Mouse (Mus musculus) T-helper 1 cell (primary cell): ENCODE data around the gene Mxd4.

Experiments used
- in situ Hi-C: fragments of 300-600 bp; cut with MboI, MseI; formaldehyde crosslinking; loops from one replicate; pipeline ENCODE4 v1.15.1; 2025; ENCODE audit warnings: high pct_unique_total_duplicates

The Mxd4 gene

GRCm38 (mm10) chr5:34170726-34171125 lies 16.8 kb downstream of the Mxd4 start:
- in situ Hi-C loops: no loop called here

DNA sequence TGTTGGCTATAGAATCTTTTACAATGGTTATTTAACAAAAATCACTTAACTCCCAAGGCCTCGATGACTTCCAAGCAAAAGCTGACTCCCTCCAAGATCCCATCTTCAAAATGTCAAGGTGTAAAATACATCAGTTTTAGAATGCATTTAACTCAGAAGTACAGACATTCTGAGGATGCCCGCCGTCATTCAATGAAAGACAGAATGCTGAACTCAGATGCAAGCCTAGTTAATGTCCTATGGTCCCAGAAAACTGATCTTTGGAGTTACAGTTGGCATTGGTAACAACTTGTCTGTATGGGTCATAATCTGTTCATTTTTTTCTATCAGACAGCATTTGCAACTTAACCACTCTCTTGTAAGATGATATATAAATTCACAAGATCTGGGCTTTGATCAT lies 17.6 kb downstream of the Mxd4 start:
- in situ Hi-C loops: no loop called here

- in situ Hi-C loops: no loop called here
These were observed 18.3 kb downstream of the Mxd4 start, which contains the start of the genes Poln and Haus3 for GRCm38 (mm10) chr5:34168950-34169891. Poln (minus strand) TSS chr5:34169448. Haus3 (minus strand) TSS chr5:34169527.

- in situ Hi-C loops: no loop called here
These were observed 19.7 kb downstream of the Mxd4 start for GRCm38 (mm10) chr5:34167857-34168256.

DNA sequence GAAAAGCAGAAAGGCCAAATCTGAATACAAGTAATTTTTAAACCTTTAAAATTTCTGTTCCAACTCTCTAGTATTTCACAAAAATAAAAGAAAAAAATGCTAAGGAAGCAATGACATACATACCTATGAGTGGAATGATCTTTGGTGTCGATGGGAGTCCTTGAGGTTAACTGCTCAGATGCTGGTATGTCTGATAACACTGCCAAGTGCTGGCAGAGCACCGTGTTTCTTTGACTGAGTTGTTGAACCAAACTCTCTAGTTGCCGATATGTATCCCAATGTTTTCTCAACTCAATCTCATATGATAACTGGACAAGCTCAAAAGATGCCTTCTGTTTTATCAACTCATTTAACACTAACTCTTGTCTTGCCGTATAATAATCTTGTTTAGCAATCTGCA lies 21.7 kb downstream of the Mxd4 start:
- in situ Hi-C loops: no loop called here

GRCm38 (mm10) chr5:34148476-34148875 lies 39.0 kb downstream of the Mxd4 start:
- in situ Hi-C loops: no loop called here

DNA sequence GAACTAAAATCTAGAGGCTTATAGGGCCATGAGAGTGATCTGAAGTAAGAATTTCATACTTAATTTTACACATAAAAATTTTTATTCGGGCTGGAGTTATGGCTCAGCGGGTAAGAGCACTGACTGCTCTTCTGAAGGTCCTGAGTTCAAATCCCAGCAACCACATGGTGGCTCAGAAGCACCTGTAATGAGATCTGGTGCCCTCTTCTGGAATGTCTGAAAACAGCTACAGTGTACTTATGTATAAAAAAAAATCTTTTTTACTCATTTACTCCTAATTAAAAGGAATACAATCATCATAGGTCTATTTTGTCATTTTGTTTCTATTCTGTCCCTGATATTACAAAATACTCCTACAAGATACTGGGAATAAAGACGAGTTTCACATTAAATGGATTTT lies 40.0 kb downstream of the Mxd4 start:
- in situ Hi-C loops: no loop called here

DNA sequence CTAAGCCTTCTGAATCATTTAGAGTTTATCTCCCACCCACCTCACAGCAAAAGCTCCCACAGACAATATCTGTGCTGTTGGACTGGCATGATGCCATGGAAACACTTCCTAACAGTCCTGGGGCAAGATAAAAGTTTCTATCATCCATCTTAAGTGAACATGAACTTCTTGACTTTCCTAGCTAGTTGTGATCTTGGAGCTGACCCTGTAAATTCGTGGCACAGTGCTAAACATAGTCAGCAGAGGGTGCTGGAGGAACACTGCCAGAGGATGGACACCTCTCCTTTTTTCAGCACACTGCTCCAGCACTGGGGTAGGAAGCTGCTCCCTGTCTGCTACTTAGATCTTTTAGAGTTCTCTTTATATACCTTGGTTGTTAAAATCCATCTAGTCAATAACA lies 47.8 kb downstream of the Mxd4 start:
- in situ Hi-C loops: no loop called here

DNA sequence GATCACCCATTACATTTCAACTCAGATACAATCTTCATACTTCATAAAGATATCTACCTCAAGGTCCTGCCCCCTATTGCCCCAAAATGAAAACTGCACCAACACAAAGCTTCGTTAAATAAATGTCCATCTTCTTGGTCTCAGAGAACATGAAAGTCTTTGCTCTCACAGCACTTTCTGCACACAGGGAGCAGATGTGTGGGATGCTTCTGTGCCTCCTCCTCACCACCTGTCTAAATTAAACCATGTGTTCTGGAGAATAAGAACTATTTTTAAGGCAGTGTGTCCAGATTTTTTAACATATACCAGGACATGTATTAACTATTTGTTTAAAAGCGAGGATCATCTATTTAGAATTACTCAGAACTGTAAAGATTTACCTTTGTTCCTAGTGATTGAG lies 54.8 kb downstream of the Mxd4 start:
- in situ Hi-C loops: no loop called here

GRCm38 (mm10) chr5:34124131-34124530 lies 63.4 kb downstream of the Mxd4 start:
- in situ Hi-C loops: no loop called here
